Mouse (Mus musculus): Measurements from ENCODE around the gene 9330161L09Rik. TPM values are rescaled to one million over a fixed set of nuclear protein-coding genes. Genes with fewer than 3 reads are reported as not detected.
"Not testable (repeated sequence)": the region's sequence is repeated elsewhere in the genome, so short reads cannot be mapped to it uniquely, and the experiment has no call there.

The 9330161L09Rik gene
- polyA plus RNA-seq (2012; rRNA removed) = 0.85 and 1.3 TPM in 2 replicates

GRCm38 (mm10) chr12:103407720-103408119, at the start of gene 9330161L09Rik:
Gene 9330161L09Rik (minus strand): TSS chr12:103407820.
- H3K27ac ChIP-seq (ENCODE audit: insufficient read depth, low read length) = no peak within 1 kb of the TSS
- no peak within 1 kb of the TSS for H3K4me3 ChIP-seq (ENCODE audit: insufficient read depth, low read length)
- peaks cover 2% of the 10 kb centered on the region; the same call in 1 of the 2 replicates for H3K4me1 ChIP-seq (ENCODE audit: control insufficient read depth, insufficient read depth, low read length)
- no peak for TF ChIP-seq POLR2A (IDR thresholded peaks at IDR 0.05; ENCODE audit: extremely low read depth, insufficient read depth, low read length)
- TF ChIP-seq CTCF (IDR thresholded peaks at IDR 0.05; ENCODE audit: extremely low read depth, insufficient read depth, low read length) = no peak

- Histone ChIP-seq H3K27ac (ENCODE audit: insufficient read depth, low read length) (no peak within 1 kb of the TSS), H3K4me1 (ENCODE audit: control insufficient read depth, insufficient read depth, low read length) (no peaks in the 10 kb centered on the region), H3K4me3 (ENCODE audit: insufficient read depth, low read length) (no peak within 1 kb of the TSS)
- TF ChIP-seq CTCF (IDR thresholded peaks at IDR 0.05; ENCODE audit: extremely low read depth, insufficient read depth, low read length) (no peak), POLR2A (IDR thresholded peaks at IDR 0.05; ENCODE audit: extremely low read depth, insufficient read depth, low read length) (no peak)
These were observed 49.5 kb upstream of the 9330161L09Rik start, which contains the start of gene Ifi27l2b for GRCm38 (mm10) chr12:103457140-103457539. Gene Ifi27l2b (minus strand): TSS chr12:103457223.

GRCm38 (mm10) chr12:103456727-103457126, 49.1 kb upstream of the 9330161L09Rik start:
- not testable (repeated sequence) for H3K27ac ChIP-seq (ENCODE audit: insufficient read depth, low read length); H3K4me1 ChIP-seq (ENCODE audit: control insufficient read depth, insufficient read depth, low read length); H3K4me3 ChIP-seq (ENCODE audit: insufficient read depth, low read length)

- Histone ChIP-seq H3K4me3 (ENCODE audit: insufficient read depth, low read length) (no peak overlapping the region), H3K4me1 (ENCODE audit: control insufficient read depth, insufficient read depth, low read length) (no peaks in the 10 kb centered on the region), H3K27ac (ENCODE audit: insufficient read depth, low read length) (no peak overlapping the region)
- TF ChIP-seq POLR2A (IDR thresholded peaks at IDR 0.05; ENCODE audit: extremely low read depth, insufficient read depth, low read length) (no peak), CTCF (IDR thresholded peaks at IDR 0.05; ENCODE audit: extremely low read depth, insufficient read depth, low read length) (no peak)
These were observed 45.7 kb upstream of the 9330161L09Rik start for GRCm38 (mm10) chr12:103453361-103453760.

- Histone ChIP-seq H3K4me3 (ENCODE audit: insufficient read depth, low read length) (no peak overlapping the region), H3K27ac (ENCODE audit: insufficient read depth, low read length) (no peak overlapping the region), H3K4me1 (ENCODE audit: control insufficient read depth, insufficient read depth, low read length) (no peaks in the 10 kb centered on the region)
- TF ChIP-seq CTCF (IDR thresholded peaks at IDR 0.05; ENCODE audit: extremely low read depth, insufficient read depth, low read length) = no peak
- no peak for TF ChIP-seq POLR2A (IDR thresholded peaks at IDR 0.05; ENCODE audit: extremely low read depth, insufficient read depth, low read length)
These were observed 37.4 kb upstream of the 9330161L09Rik start for GRCm38 (mm10) chr12:103445060-103445459.

- H3K4me1 ChIP-seq (ENCODE audit: control insufficient read depth, insufficient read depth, low read length); H3K4me3 ChIP-seq (ENCODE audit: insufficient read depth, low read length); H3K27ac ChIP-seq (ENCODE audit: insufficient read depth, low read length): not testable (repeated sequence)
These were observed 36.6 kb upstream of the 9330161L09Rik start for GRCm38 (mm10) chr12:103444261-103444660.

GRCm38 (mm10) chr12:103443524-103443923, 35.9 kb upstream of the 9330161L09Rik start, which contains the start of gene Ifi27l2a:
Gene Ifi27l2a (minus strand): TSS chr12:103443680.
- Histone ChIP-seq H3K4me3 (ENCODE audit: insufficient read depth, low read length) (no peak within 1 kb of the TSS), H3K4me1 (ENCODE audit: control insufficient read depth, insufficient read depth, low read length) (no peaks in the 10 kb centered on the region), H3K27ac (ENCODE audit: insufficient read depth, low read length) (no peak within 1 kb of the TSS)
- TF ChIP-seq CTCF (IDR thresholded peaks at IDR 0.05; ENCODE audit: extremely low read depth, insufficient read depth, low read length) = no peak
- TF ChIP-seq POLR2A (IDR thresholded peaks at IDR 0.05; ENCODE audit: extremely low read depth, insufficient read depth, low read length) = no peak

GRCm38 (mm10) chr12:103437601-103438000, 30.0 kb upstream of the 9330161L09Rik start:
- Histone ChIP-seq H3K4me1 (ENCODE audit: control insufficient read depth, insufficient read depth, low read length) (no peaks in the 10 kb centered on the region), H3K4me3 (ENCODE audit: insufficient read depth, low read length) (no peak overlapping the region), H3K27ac (ENCODE audit: insufficient read depth, low read length) (no peak overlapping the region)
- TF ChIP-seq CTCF (IDR thresholded peaks at IDR 0.05; ENCODE audit: extremely low read depth, insufficient read depth, low read length) (no peak), POLR2A (IDR thresholded peaks at IDR 0.05; ENCODE audit: extremely low read depth, insufficient read depth, low read length) (no peak)

- TF ChIP-seq CTCF (IDR thresholded peaks at IDR 0.05; ENCODE audit: extremely low read depth, insufficient read depth, low read length) (no peak), POLR2A (IDR thresholded peaks at IDR 0.05; ENCODE audit: extremely low read depth, insufficient read depth, low read length) (no peak)
- Histone ChIP-seq H3K4me3 (ENCODE audit: insufficient read depth, low read length) (peak overlapping the region; percentile 29; the same call in 1 of the 2 replicates), H3K27ac (ENCODE audit: insufficient read depth, low read length) (no peak overlapping the region)
These were observed 27.2 kb upstream of the 9330161L09Rik start for GRCm38 (mm10) chr12:103434861-103435260.

GRCm38 (mm10) chr12:103433986-103434731, 26.5 kb upstream of the 9330161L09Rik start, which contains the start of gene Ifi27:
Gene Ifi27 (plus strand): TSS chr12:103434211.
- peak within 1 kb of the TSS; percentile 29 for H3K4me3 ChIP-seq (ENCODE audit: insufficient read depth, low read length)
- peak within 1 kb of the TSS; percentile 68; the same call in 1 of the 2 replicates for H3K27ac ChIP-seq (ENCODE audit: insufficient read depth, low read length)

More at GRCm38 (mm10) chr12:103434861-103435260, 27.2 kb upstream of the 9330161L09Rik start:
- no peaks in the 10 kb centered on the region for H3K4me1 ChIP-seq (ENCODE audit: control insufficient read depth, insufficient read depth, low read length)

More at GRCm38 (mm10) chr12:103433986-103434731, 26.5 kb upstream of the 9330161L09Rik start, which contains the start of gene Ifi27:
- no peaks in the 10 kb centered on the region for H3K4me1 ChIP-seq (ENCODE audit: control insufficient read depth, insufficient read depth, low read length)
- TF ChIP-seq CTCF (IDR thresholded peaks at IDR 0.05; ENCODE audit: extremely low read depth, insufficient read depth, low read length) (no peak), POLR2A (IDR thresholded peaks at IDR 0.05; ENCODE audit: extremely low read depth, insufficient read depth, low read length) (no peak)

Measured in cortical plate, adult 2 months (tissue).